Mouse (Mus musculus) liver, embryonic 11.5 days (tissue): ENCODE results near the gene Exd1. TPM values are rescaled to one million over a fixed set of nuclear protein-coding genes. Genes with fewer than 3 reads are reported as not detected.
"Not testable (repeated sequence)": the region's sequence is repeated elsewhere in the genome, so short reads cannot be mapped to it uniquely, and the experiment has no call there.

Experiments used
- ATAC-seq: fragments of 200-750 bp; cut with Nextera tagmentation; replicated peaks from 2 replicates; pipeline ENCODE4 v1.8.0; 2017; ENCODE audit warnings: moderate number of reproducible peaks, mild to moderate bottlenecking, moderate TSS enrichment, moderate library complexity; ENCODE audit not compliant: low FRiP score
- DNase-seq: peaks from one replicate; pipeline ENCODE4 v3.0.0-alpha.2; 2017; ENCODE audit warnings: low spot score
- H3K27ac ChIP-seq: fragments of 300-500 bp; sonication (generic); 2 replicates; pipeline ENCODE4 v1.5.1; 2014; ENCODE audit warnings: mild to moderate bottlenecking, low read depth, low read length, control low read depth
- H3K27me3 ChIP-seq: fragments of 300-500 bp; sonication (generic); replicated peaks from 2 replicates; pipeline ENCODE4 v1.6.1; 2014; ENCODE audit warnings: low read length, mixed read lengths; ENCODE audit not compliant: control insufficient read depth, insufficient read depth
- H3K36me3 ChIP-seq: fragments of 300-500 bp; sonication (generic); 2 replicates; pipeline ENCODE4 v1.6.1; 2014; ENCODE audit warnings: mild to moderate bottlenecking, low read length, moderate library complexity, mixed read lengths; ENCODE audit not compliant: control insufficient read depth, insufficient read depth
- H3K4me1 ChIP-seq: fragments of 300-500 bp; sonication (generic); replicated peaks from 2 replicates; pipeline ENCODE4 v1.6.1; 2014; ENCODE audit warnings: low read length, mixed read lengths; ENCODE audit not compliant: control insufficient read depth, insufficient read depth
- H3K4me2 ChIP-seq: fragments of 300-500 bp; sonication (generic); 2 replicates; pipeline ENCODE4 v1.6.1; 2014; ENCODE audit warnings: mild to moderate bottlenecking, control low read depth, moderate library complexity
- H3K4me3 ChIP-seq: fragments of 300-500 bp; sonication (generic); 2 replicates; pipeline ENCODE4 v1.5.1; 2014; ENCODE audit warnings: low read depth, low read length, control low read depth
- H3K9ac ChIP-seq: fragments of 300-500 bp; sonication (generic); 2 replicates; pipeline ENCODE4 v1.6.1; 2014; ENCODE audit warnings: low read depth, low read length, control low read depth
- H3K9me3 ChIP-seq: fragments of 300-500 bp; sonication (generic); 2 replicates; pipeline ENCODE4 v1.6.1; 2016; ENCODE audit warnings: low read length, inconsistent platforms, mixed read lengths; ENCODE audit not compliant: control insufficient read depth
- WGBS: fragments of 180-500 bp; shearing (Covaris S2); extraction: QIAGEN DNeasy Blood & Tissue Kit; methylation state at CpG from one replicate; pipeline ENCODE4 v1.1.7; 2014; 5-methylcytosine and 5-hydroxymethylcytosine counted together
- polyA plus RNA-seq: library from polyadenylated mRNA; unstranded; fragments of >200 nt; fragmentation: Nextera tagmentation; extraction: Ambion mirVana; gene quantifications from 2 replicates; pipeline ENCODE4 v1.2.1, GENCODE M21; 2014

Gene Exd1
- polyA plus RNA-seq, 1 experiment from 2014 or later, result 0.29 TPM

- H3K27ac ChIP-seq, result no peak overlapping the region
- no peak overlapping the region for H3K9ac ChIP-seq
- H3K36me3 ChIP-seq, result no peaks in the 10 kb centered on the region
- H3K4me3 ChIP-seq, result no peak overlapping the region
- no peaks in the 10 kb centered on the region for H3K9me3 ChIP-seq
- WGBS, result 61% methylated on average over 5 of the region's 5 CpGs
- ATAC-seq (no peak), DNase-seq (no peak)
- no peaks in the 10 kb centered on the region for H3K27me3 ChIP-seq
- no peaks in the 10 kb centered on the region for H3K4me1 ChIP-seq
- H3K4me2 ChIP-seq, result no peak overlapping the region
Measured at GRCm38 (mm10) chr2:119516811-119517210, 30.6 kb downstream of the Exd1 start.

GRCm38 (mm10) chr2:119514026-119514522, 33.4 kb downstream of the Exd1 start:
- Histone ChIP-seq H3K36me3 (no peaks in the 10 kb centered on the region), H3K9ac (no peak overlapping the region), H3K9me3 (no peaks in the 10 kb centered on the region), H3K4me2 (no peak overlapping the region), H3K4me3 (no peak overlapping the region), H3K4me1 (no peaks in the 10 kb centered on the region), H3K27me3 (no peaks in the 10 kb centered on the region), H3K27ac (no peak overlapping the region)
- 76% methylated on average over 3 of the region's 3 CpGs for WGBS
- no peak for DNase-seq
- no peak for ATAC-seq

DNA sequence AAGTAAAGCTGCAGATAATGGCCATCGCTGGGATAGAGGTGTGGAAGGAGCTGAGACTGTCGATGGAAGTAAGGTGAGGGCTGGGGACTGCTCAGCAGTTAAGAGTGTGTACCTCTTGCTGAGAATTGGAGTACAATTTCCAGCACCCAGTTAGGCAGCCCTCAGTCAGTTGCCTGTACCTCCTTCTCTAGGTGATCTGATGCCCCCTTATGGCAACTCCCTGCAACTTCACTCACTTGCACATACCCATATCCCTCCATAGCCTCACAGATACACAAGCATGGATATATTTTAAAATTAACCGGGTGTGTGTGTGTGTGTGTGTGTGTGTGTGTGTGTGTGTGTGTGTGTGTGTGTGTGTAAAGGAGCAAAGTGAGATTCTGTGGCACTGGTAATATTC, 35.1 kb downstream of the Exd1 start:
- DNase-seq, result no peak
- Histone ChIP-seq H3K9ac (no peak overlapping the region), H3K36me3 (no peaks in the 10 kb centered on the region), H3K4me1 (no peaks in the 10 kb centered on the region), H3K27me3 (no peaks in the 10 kb centered on the region), H3K4me3 (no peak overlapping the region), H3K9me3 (no peaks in the 10 kb centered on the region), H3K4me2 (no peak overlapping the region), H3K27ac (no peak overlapping the region)
- no peak for ATAC-seq
- 78% methylated on average over 3 of the region's 3 CpGs for WGBS

DNA sequence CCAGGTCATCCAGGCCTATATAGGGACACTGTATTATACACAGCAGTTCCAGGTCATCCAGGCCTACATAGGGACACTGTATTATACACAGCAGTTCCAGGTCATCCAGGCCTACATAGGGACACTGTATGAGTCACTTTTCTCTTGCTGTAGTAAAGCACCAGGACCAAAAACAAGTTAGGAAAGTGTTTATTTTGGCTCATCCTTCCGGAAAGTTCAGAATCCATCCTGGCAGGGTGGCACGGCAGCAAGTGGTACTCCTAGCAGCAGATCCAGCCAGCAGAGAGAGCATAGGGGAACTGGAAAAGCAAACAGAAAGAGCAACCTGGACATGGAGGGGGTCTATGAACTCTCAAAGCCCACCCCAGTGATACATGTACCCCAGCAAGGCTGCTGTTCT, 36.6 kb downstream of the Exd1 start:
- no peak for ATAC-seq
- 86% methylated on average over 2 of the region's 2 CpGs for WGBS
- H3K27ac ChIP-seq, result no peak overlapping the region

GRCm38 (mm10) chr2:119508518-119508917, 38.9 kb downstream of the Exd1 start:
- not testable (repeated sequence) for H3K36me3 ChIP-seq, DNase-seq, H3K4me2 ChIP-seq, ATAC-seq, H3K4me3 ChIP-seq, H3K9me3 ChIP-seq, H3K4me1 ChIP-seq, H3K27me3 ChIP-seq, H3K9ac ChIP-seq, H3K27ac ChIP-seq
- WGBS, result 66% methylated on average over 7 of the region's 7 CpGs

More for the DNA sequence above, 36.6 kb downstream of the Exd1 start:
- H3K9me3 ChIP-seq, result no peaks in the 10 kb centered on the region
- H3K27me3 ChIP-seq, result no peaks in the 10 kb centered on the region
- no peak overlapping the region for H3K4me3 ChIP-seq
- H3K4me1 ChIP-seq, result no peaks in the 10 kb centered on the region
- H3K9ac ChIP-seq, result no peak overlapping the region
- DNase-seq, result no peak
- H3K4me2 ChIP-seq, result no peak overlapping the region
- H3K36me3 ChIP-seq, result no peaks in the 10 kb centered on the region

DNA sequence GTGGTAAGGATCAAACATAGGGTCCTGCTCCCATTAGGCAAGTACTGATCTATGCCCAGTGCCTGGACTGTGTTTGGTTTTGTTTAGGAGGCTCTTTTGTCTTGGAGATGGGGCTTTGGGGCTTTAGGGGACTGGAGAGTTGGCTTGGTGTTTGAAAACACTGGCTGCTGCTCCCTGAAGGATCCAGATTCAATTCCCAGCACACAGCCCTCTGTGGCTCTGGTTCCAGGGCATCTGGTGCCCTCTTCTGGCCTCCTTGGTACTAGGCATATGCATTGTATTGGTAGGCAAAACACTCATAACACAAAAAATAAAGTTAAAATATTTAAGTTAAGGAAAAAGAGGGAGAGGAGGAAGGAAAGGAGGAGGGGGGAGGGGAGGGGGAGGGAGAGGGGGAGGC, 40.3 kb downstream of the Exd1 start:
- Histone ChIP-seq H3K4me2 (no peak overlapping the region), H3K27me3 (no peaks in the 10 kb centered on the region), H3K9ac (no peak overlapping the region), H3K9me3 (no peaks in the 10 kb centered on the region), H3K27ac (no peak overlapping the region), H3K36me3 (no peaks in the 10 kb centered on the region), H3K4me3 (no peak overlapping the region), H3K4me1 (no peaks in the 10 kb centered on the region)
- ATAC-seq, result no peak
- DNase-seq, result no peak

- 77% methylated on average over 2 of the region's 2 CpGs for WGBS
- no peak overlapping the region for H3K9ac ChIP-seq
- H3K9me3 ChIP-seq, result no peaks in the 10 kb centered on the region
- no peak overlapping the region for H3K27ac ChIP-seq
- DNase-seq (no peak), ATAC-seq (no peak)
- H3K27me3 ChIP-seq, result no peaks in the 10 kb centered on the region
- H3K4me1 ChIP-seq, result no peaks in the 10 kb centered on the region
- no peaks in the 10 kb centered on the region for H3K36me3 ChIP-seq
- no peak overlapping the region for H3K4me2 ChIP-seq
- no peak overlapping the region for H3K4me3 ChIP-seq
Measured at GRCm38 (mm10) chr2:119500965-119501652, 46.3 kb downstream of the Exd1 start.

- no peak overlapping the region for H3K4me2 ChIP-seq
- no peak for DNase-seq
- no peak overlapping the region for H3K9ac ChIP-seq
- no peak for ATAC-seq
- H3K27me3 ChIP-seq, result no peaks in the 10 kb centered on the region
- 82% methylated on average over 2 of the region's 2 CpGs for WGBS
- no peaks in the 10 kb centered on the region for H3K9me3 ChIP-seq
- H3K4me3 ChIP-seq, result no peak overlapping the region
- no peaks in the 10 kb centered on the region for H3K4me1 ChIP-seq
- H3K27ac ChIP-seq, result no peak overlapping the region
- H3K36me3 ChIP-seq, result no peaks in the 10 kb centered on the region
Measured at GRCm38 (mm10) chr2:119498859-119499258, 48.6 kb downstream of the Exd1 start.

- Histone ChIP-seq H3K9ac (no peak overlapping the region), H3K27ac (no peak overlapping the region), H3K4me1 (no peaks in the 10 kb centered on the region), H3K4me2 (no peak overlapping the region), H3K27me3 (no peaks in the 10 kb centered on the region), H3K36me3 (no peaks in the 10 kb centered on the region), H3K9me3 (no peaks in the 10 kb centered on the region), H3K4me3 (no peak overlapping the region)
- ATAC-seq (no peak), DNase-seq (no peak)
- 88% methylated on average over 2 of the region's 2 CpGs for WGBS
Measured at GRCm38 (mm10) chr2:119496082-119496481, 51.3 kb downstream of the Exd1 start.
